Mouse (Mus musculus): ENCODE measurements around the gene Ciz1.

Ciz1 gene

DNA sequence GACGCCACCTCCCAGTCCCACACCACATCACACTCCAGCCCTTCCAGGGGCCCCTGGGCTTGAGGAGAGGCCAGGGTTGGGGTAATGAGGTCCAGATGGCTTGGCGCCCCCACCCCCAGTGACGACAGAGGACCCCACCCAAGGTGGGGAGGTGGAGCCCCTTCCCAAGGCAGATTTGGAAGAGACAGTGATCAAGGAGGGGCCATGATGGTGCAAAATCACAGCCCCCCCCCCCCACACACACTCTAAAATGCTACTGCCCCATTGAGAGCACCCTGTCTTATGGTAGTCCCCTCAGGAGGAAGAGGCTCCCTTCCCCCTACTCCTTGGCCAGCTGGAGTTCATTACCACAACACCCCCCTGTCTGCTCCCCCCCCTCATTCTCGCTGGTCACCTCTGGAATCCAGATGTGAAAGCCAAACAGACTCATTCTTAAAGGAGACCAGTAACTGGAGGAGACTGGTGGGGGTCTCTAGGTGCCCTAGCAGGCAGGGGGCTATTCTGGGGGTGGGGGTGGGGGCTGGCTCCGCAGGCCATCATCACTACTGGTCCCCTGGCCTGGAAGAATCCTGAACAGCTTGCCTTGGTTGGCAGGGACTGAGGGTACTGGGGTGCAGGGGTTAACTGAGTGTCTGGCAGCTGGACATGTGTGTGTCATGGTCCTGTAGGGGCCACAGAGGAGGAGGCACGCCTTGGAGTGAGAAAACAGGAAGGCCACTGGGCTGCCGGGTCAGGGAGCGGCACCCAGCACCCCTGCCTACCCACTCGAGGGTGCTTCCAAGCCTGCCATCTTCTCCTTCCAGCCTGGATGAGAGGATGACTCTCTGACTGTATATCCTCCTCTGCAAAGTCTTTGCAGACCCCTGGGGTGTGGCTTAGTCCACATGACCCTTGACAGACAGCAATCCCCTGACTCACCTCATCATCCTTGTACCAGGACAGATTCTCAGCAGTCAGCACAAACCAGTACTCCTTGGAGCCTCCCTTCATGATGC is 32.2 kb upstream of the Ciz1 start:
- DNase-seq (ENCODE audit: low read depth, low spot score), result peak; percentile 93

DNA sequence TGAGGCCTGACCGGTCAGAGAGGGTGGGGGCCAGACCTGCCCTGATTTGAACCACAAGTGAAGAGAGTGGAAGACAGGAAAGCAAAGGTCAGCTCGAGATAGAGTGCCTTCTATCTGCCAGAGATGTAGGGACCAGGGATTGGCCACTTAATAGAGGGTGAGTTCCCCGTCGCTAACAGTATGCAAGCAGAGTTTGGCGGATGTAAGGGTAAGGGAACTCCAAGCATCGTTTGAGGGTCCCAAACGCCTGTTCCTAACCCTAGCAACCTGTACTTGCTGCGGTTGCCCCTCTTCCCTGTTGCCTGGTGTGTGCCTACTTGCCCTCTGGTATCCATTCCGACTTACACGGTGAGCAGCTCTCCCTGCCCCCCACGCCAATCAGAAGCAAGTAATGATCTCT is 31.4 kb upstream of the Ciz1 start:
- DNase-seq (ENCODE audit: low read depth, low spot score), result no peak

DNA sequence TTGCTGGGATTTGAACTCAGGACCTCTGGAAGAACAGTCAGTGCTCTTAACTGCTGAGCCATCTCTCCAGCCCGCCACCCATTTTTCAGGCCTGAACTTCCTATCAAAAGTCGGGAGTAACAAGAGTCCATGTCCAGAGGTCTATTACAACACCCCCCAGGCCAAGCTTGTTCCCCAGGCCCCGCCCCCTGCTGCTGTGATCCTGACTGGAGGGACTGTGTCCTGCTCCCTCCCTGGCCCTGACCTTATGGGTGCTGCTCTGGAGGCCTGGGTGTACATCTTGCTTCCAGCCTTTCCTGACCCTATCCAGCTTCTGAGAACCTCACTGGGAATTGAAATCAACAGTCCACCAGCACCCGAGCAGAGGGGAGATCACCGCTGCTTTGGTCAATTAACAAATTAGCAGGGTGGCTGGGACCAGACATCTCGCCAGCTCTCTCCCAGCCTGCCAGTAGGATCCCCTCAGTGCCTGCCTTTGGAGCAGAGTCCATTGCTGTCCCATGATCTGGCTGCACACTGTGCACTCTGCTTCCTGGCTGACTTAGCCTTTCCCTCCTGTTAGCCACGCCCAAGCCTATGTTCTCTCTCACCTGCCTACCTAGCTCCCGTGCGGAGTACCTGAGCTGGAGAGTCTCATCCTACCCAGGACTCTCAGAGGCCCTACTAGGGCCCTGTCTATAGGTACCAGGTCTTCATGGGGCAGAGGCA is 30.4 kb upstream of the Ciz1 start:
- DNase-seq (ENCODE audit: low read depth, low spot score), result no peak

DNA sequence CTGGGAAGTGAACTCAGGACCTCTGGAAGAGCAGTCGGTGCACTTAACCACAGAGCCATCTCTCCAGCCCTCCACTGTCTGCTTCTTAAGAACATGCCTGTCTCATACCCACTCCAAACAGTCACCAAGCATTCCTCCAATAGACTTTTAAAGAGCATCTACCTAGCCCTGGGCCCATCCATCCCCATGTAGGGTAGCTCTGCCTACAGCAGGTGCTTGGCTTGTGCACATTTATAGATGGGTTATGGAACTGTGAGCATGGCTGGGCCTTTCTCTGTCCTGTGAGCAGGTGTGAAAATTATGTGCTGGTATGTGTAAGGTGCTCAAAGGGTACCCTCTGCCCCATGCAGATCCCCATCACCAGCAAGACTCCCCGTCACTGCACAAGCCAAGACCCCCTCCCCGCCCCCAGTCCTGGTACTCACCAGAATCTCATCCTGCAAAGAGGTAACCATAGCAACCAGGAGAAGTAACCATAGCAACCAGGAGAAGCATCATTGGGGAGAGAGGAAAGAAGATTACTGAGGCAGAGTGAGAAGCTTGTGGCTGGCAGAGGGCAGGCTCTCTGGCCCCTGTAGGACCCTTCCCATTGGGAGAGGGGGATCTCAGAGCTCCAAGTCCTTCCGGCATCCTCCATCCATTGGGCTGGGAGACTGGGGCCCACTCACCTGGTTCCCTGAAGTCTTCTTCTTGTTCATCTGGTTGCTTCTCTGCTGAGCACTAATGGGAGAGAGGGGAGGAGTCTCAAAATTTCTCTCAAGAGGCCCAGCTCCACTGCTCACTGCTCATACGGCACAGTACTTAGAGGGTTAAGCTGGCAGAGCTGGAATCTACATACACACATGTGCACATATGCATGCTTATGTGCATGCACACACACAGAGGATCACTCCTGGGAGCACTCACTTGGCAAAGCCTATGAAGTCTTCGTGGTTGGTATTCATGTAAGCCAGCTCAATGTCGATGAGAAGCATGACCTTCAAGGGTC is 29.1 kb upstream of the Ciz1 start:
- DNase-seq (ENCODE audit: low read depth, low spot score), result no peak

DNA sequence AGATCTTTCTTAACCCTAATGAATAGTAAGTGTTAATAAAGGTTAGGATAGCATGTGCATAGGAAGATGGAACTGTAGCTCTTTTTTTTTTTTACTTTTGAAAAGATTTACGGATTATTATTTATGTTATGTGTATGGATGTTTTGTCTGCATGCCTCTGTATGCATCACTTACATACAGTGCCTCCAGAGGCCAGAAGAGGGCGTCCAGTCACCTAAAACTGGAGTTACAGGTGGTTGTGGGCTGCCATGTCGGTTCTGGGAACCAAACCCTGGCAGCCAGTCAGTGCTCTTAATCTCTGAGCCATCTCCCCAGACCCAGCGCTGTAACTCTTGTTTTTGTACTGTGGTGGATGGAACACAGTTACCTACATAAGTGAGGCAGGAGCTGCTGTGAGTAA is 27.8 kb upstream of the Ciz1 start:
- no peak for DNase-seq (ENCODE audit: low read depth, low spot score)

DNA sequence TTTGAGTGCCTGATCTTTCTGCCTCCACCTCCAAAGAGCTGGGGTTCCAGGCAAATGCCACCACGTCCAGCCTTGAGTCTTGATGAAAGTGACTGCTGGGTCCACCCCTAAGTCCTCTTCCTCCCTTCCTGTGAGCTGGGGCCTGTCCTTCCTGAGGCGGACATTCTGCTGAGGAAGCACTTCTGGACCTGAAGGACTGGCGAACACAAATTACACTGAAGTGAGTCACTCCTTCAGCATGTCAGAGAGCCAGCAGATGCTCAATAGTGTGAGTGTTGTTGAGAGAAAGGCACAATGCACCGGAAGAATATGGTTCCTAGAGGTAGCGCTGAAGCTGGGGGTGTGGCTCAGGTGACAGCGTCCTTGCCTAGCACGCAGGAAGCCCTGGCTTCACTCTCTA is 26.8 kb upstream of the Ciz1 start:
- no peak for DNase-seq (ENCODE audit: low read depth, low spot score)

DNA sequence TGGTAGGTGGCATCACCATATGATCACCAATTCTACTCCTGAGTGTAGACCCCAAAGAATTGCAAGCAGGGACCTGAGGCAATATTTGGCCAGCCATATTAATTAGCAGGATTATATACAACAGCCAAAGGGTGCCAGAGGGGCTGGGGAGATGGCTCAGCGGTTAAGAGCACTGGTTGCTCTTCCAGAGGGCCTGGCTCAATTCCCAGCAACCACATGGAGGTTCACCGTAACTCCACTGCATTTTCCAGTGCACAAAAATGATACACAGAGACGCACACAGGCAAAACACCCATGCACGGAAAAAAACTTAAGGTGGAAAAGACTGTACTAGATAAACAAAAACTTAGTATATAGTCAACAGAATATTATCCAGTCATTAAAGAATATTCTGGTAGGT is 24.9 kb upstream of the Ciz1 start:
- DNase-seq (ENCODE audit: low read depth, low spot score), result no peak

DNA sequence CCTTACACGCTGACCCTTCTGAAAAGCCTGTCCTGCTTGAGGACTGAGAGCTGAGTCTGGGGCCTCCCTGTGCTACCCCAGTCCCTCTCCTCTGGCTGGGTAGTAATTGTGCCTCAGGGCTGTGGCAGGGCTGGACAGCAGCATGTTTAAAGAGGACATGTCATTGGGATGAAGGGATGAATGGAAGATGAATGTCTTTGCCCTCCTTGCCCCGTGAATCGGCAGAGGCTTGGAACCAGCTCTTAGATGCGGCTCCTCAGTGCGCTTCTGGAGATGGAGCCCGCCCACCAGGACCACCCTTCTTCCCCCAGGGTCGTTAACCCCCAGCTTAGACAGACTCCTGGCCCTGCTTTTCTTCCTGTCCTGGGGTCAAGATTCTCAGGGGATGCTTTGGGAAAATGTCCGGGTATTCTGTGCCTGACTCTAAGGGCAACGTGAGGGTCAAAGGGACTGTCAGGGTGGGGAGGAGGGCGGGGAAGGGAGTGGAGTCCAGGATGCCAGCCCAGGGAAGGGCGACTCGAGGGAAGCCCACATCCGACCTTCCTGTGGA is 23.1 kb upstream of the Ciz1 start:
- DNase-seq (ENCODE audit: low read depth, low spot score), result no peak

DNA sequence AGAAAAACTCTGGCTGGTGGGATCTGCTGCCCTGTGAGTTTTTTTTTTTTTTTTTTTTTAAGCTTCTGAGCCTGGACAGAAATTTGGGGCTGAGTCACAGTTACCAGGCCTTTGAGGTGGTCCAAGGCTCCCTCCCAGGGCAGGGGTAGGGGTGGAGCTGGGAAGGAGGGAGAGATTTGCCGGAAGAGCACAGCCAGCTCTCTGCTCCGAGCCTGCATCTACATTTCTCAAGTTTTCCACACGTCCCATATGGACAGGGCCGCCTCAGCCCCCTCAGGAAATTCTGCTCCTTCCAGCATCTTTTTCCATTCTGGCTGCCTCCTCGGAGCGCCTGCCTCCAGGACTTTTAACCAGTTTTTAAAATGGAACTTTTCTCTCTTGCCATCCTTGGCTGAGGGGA is 22.6 kb upstream of the Ciz1 start:
- no peak for DNase-seq (ENCODE audit: low read depth, low spot score)

DNA sequence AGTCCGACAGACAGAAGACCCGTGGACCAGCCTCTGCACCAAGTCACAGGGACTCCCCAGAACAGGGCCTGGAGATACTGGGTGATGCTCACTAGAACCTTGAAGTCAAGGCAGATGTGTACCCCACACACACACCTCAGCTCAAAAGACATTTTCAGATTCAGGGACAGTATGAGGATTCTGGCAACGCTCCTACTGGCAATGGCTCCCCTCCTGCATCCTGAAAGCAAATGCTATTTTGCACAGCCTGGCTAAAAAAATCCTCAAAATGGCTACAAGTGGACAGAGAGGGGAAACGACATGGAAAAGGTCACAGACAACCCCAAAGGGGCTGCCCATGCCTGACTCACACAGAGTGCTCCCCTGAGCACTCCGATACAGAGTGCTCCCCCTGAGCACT is 20.0 kb upstream of the Ciz1 start:
- DNase-seq (ENCODE audit: low read depth, low spot score), result no peak

DNA sequence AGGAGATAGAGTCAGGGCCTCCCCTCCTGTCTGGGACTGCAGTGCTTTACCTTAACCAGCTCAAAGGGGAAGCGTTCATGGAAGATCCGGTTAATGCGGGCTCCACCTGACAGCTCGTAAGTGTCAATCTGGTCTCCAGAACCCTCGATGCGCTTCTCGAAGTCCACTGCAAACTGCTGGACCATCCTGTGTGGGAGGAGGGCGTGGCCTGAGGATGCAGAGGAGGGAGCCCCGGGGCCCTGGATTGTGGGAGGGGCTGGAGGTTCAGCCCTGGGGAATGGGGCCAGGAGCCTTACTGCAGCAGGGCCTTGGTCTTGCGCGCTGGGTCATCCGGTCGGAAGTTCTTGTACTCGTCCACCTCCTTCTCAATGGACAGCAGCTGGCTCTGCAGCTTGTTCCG is 16.2 kb upstream of the Ciz1 start:
- no peak for DNase-seq (ENCODE audit: low read depth, low spot score)

DNA sequence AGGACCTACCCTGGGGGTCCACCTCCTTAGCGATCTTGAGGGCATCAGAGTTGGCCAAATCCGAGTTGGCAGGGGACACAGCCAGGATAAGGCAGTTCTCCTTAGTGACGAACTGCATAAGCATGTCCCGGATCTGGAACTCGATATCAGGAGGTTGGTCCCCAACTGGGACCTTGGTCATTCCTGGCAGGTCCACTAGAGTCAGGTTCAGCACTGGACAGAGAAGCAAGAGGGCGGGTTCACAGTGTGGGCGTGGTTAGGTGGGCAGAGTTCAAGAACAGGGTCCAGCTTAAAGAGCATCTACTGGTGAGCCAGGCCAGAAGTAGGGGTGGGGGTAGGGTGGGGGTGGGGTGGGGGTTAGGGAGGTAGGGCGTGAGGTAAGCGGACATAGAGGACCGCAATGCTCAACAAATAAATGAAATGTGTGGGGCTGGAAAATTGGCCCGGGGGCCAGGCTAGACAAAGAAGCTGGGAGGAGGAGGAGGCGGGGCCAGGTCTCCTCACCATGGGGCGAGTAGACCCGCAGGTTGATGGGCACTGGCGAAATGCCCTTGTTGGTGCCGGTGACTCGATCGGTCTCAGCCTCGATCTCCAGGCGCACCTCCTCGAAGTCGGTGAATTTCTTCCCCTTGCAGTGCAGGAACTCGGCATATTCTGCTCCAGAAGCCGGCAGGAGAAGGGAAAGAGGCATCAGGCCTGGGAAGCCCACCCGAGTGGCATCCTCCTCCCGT is 12.1 kb upstream of the Ciz1 start:
- no peak for DNase-seq (ENCODE audit: low read depth, low spot score)

DNA sequence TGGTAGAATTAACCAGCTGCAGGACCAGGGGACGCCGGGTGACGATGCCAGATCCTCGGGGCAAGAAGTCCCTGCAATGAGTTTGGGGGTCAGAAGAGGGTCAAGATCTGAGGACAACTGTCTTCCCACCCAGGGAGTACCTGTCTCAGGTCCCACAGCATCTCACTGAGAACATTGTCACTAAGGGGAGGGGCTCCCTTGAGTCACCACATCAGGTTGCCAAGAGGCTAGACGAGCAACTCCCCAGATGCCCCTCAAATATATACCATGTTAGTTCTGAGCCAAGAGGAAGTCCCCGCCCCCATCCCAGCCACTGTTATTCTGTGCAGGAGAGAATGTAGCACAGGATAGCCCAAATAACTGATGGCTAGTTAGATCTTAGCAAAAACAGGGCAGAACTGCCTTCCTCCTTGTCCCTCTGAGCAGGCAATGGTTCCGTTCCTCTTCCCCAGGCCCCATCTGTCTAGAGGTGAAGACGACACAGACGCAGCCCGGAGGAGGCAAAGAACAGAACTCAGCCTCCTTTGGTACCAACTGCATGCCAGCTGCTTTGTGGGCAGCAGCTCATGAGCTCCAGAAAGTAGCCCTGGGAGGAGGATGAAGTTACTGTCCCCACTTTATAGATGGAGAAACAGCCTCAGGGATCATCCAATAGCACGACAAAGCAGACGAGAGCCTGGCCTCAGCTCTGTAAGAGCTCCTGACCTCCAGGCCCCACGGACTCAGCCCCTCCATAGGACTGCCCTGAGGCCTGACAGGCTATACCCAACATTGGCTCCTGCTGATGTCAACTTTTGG is 11.1 kb upstream of the Ciz1 start:
- DNase-seq (ENCODE audit: low read depth, low spot score), result no peak

DNA sequence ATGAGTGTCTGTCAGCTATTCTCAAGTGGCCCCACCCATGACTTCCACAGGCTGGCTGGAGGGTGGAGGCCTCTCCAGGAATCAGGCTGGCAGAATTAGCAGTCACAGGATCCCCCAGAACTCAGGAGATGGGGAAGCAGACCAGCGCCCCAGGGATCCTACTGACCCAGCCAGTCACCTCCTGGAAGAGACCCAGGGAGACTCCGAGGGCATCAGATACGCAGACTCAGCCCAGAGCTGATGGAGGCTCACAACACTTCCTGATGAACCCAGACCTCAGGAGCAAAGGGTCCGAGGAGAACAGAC is 10.5 kb upstream of the Ciz1 start:
- no peak for DNase-seq (ENCODE audit: low read depth, low spot score)

DNA sequence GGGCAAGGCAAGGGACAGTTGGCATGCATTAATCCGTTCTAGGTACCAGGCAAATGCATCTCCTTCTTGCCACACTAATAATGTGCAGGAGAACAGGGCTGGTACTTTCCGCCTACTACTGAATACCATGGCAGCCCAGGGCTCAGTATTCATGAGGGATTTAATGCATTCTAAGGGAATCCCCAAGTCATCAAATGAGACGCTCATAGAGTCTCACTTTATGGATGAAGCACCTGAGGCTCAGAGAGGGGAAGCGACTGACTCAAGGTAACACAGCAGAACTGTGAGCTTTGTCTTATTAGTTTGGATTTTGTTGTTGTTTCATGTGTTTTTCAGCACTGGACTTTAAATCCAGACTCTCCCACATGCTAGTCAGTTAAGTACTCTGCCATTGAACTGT is 10.1 kb upstream of the Ciz1 start:
- no peak for DNase-seq (ENCODE audit: low read depth, low spot score)

DNA sequence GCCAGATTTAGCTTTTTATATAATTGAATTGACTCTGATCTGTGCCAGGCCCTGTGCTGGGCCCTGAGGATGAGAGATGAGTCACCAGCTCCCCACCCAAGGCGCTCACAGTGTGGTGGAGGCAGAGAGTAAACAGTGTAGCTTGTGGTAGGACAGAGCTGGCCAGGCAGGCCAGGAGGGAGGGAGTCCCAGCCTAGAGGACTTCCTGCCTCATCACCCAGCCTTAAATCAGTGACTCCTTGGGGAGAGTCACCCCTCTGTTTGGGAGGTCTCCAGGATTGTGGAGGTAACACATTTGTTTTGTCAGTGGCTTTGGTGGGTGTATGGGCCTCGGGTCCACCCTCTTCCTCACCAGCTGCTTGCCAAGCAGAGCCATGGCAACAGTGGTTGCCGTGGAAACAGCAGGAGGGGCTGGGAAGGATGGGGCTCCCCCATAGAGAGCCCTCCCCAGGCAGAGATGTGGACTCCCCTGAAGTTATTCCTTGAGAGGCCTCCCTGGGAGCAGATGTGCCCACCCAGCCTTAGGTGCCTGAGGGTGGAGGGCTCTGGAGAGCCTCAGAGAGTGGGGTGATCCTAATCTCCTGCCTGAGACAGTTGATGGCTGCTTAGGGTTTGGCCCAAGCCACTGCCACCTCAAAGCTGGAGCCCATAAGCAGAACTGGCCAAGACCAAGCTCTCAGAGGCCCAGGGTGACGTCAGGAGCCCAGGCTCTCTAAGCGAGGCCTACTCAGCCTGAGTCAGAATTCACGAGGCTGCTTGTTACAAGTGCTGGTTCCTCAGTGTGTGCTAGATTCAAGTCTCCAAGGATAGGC is 9.4 kb upstream of the Ciz1 start:
- DNase-seq (ENCODE audit: low read depth, low spot score), result no peak

DNA sequence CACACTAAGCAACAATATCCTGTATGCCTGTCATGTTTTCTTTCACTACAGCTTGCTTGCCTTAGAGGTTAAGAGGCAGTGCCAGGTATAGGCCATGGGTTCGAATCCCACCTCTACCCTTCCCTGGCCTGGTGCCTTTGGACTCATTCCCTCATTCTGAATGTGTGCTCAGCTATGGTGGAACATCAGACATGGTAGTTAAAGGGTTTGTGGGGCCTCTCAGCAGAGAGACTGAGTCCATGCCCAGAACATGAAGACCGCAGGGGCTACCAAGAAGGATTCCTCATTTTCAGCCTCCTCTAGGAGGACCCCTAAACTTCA is 8.8 kb upstream of the Ciz1 start:
- no peak for DNase-seq (ENCODE audit: low read depth, low spot score)

DNA sequence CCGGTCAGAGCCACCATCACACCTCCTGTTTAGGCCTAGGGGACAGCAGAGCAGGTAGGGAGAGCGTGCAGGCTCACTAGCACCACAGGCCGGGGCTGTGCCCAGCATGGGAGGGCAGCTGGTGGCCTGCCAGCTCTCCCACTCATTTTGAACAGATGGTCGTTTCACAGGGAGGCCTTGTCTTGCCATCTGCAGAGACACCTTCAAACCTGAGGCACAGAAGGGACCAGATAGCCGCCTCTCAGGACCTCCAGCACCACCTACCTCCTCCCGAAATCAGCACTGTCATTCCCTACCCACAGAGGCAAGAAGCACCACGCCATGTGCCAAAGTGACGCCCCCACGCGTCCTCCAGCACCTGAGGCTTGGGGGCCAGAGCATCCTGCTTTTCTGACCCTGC is 8.1 kb upstream of the Ciz1 start:
- no peak for DNase-seq (ENCODE audit: low read depth, low spot score)

DNA sequence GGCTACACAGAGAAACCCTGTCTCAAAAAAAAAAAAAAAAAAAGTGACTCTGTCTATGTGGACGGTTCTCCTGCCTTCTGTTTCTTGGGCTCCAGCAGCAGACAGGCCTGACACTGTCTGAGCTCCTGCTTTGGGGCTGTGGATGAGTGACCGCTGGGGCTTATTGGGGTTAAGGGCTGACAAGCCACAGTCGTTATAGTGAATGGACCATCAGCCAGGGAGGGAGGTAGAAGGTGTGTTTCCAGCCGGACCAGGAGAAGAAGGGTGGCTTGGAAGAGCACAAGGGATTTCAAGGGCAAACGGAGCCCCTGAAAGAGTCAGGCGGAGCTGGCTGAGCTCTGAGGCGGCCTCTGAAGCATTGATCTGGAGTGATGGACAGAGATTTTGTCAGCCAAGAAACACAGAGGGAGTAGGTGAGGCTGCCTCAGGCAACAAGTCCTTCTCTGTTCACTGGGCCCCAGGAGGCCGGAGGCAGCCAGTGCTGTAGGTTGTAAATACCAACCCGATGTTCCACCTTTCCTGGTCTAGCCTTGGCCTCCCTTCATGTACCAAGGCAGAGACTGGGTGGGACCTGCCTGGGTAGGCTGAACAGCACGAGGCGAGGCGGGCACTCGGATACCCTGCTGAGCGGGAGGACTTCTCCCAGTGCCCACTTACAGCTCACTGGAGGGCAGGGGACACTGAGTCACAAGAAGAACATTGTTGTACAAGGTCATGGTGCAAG is 7.4 kb upstream of the Ciz1 start:
- no peak for DNase-seq (ENCODE audit: low read depth, low spot score)
